Mouse (Mus musculus) ES-E14 (cell line): ENCODE measurements around the gene Sncg.

Source experiments
- CHD2 ChIP-seq: IDR thresholded peaks from 2 replicates; pipeline ENCODE4 v1.6.1; 2014; ENCODE audit warnings: mild to moderate bottlenecking, low read depth, low read length, inconsistent platforms
- HCFC1 ChIP-seq: IDR thresholded peaks from 2 replicates; pipeline ENCODE4 v1.6.1; 2012; ENCODE audit warnings: low read length, inconsistent platforms, borderline replicate concordance; ENCODE audit not compliant: insufficient read depth
- ZNF384 ChIP-seq: IDR thresholded peaks from 2 replicates; pipeline ENCODE4 v1.6.1; 2012; ENCODE audit warnings: low read depth, low read length, inconsistent platforms

DNA sequence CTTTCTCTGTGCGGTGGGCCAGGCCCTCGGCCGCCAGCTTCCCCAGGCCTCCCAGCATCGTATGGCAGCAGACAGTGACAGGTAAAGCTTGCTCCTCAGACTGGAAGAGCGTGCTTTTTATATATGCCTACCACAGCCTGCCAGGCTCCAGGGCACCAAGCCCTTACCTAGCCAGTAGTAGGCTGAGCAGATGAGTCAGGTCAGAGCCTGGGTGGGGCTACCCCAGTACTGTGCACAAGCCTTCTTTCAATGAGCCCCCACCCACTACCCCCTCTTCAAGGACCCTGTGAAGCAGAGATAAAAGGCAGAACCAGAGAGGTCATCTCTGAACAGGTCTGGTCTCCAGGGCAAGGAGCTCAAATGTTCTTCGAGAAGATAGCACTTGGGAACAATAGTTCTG, 19.3 kb downstream of the Sncg start, which contains the start of gene Fam25c:
- TF ChIP-seq CHD2 (no peak), ZNF384 (no peak), HCFC1 (no peak)
